Mouse (Mus musculus): ENCODE measurements around the gene Nek7. TPM values are rescaled to one million over a fixed set of nuclear protein-coding genes. Genes with fewer than 3 reads are reported as not detected.

Gene Nek7
- polyA plus RNA-seq, 1 experiment: 2.9 TPM

GRCm38 (mm10) chr1:138579207-138579606 is 40.7 kb downstream of the Nek7 start:
- H3K4me3 ChIP-seq (replicated peaks): no peak overlapping the region
- TF ChIP-seq GATA1 (IDR thresholded peaks at IDR 0.05; ENCODE audit: borderline replicate concordance, low read length) (no peak), FLI1 (IDR thresholded peaks at IDR 0.05; ENCODE audit: low read length) (no peak)
- peaks cover 13% of the 10 kb centered on the region for H3K36me3 ChIP-seq (replicated peaks; ENCODE audit: low read length)
- H3K9me3 ChIP-seq: no peaks in the 10 kb centered on the region
- no peaks in the 10 kb centered on the region for H3K27me3 ChIP-seq (replicated peaks)
- no peaks in the 10 kb centered on the region for H3K4me1 ChIP-seq

GRCm38 (mm10) chr1:138576803-138577202 is 43.1 kb downstream of the Nek7 start:
- Histone ChIP-seq H3K4me3 (replicated peaks) (no peak overlapping the region), H3K27me3 (replicated peaks) (no peaks in the 10 kb centered on the region), H3K4me1 (no peaks in the 10 kb centered on the region), H3K9me3 (no peaks in the 10 kb centered on the region), H3K36me3 (replicated peaks; ENCODE audit: low read length) (peaks cover 10% of the 10 kb centered on the region)
- TF ChIP-seq FLI1 (IDR thresholded peaks at IDR 0.05; ENCODE audit: low read length) (no peak), GATA1 (IDR thresholded peaks at IDR 0.05; ENCODE audit: borderline replicate concordance, low read length) (no peak)

DNA sequence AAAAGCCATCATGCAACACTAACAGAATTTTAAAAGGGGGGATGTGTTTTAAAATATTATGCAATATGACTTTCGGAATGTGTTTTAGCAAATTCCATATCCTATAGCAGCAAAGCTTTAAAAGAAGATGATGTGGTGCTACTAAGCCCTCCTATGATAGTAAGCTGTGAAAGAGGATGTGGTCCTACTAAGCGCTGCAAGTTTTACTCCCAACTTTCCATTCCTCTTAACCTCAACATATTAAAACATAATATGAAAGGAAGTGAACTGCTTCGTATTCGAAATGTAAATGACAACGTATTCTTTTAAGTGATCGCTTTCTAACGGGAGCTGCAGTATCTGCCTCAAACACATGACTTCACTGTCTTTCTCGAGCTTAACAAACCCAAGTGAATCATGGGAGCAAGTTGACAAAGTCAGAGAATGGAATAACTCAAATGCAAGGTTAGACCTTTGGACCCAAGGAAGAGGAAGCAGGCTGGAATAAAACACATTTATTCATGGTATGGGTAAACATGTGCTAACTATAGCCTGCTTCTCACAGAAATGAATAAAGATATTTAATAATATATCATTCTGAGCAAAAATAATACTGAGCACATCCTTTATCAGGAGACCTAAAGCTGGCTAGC is 43.8 kb downstream of the Nek7 start:
- Histone ChIP-seq H3K4me3 (replicated peaks) (no peak overlapping the region), H3K9me3 (no peaks in the 10 kb centered on the region), H3K36me3 (replicated peaks; ENCODE audit: low read length) (peaks cover 10% of the 10 kb centered on the region), H3K27me3 (replicated peaks) (no peaks in the 10 kb centered on the region), H3K4me1 (no peaks in the 10 kb centered on the region)
- no peak for TF ChIP-seq GATA1 (IDR thresholded peaks at IDR 0.05; ENCODE audit: borderline replicate concordance, low read length)
- TF ChIP-seq FLI1 (IDR thresholded peaks at IDR 0.05; ENCODE audit: low read length): no peak

GRCm38 (mm10) chr1:138575629-138576028 is 44.3 kb downstream of the Nek7 start:
- no peaks in the 10 kb centered on the region for H3K9me3 ChIP-seq
- peaks cover 10% of the 10 kb centered on the region for H3K36me3 ChIP-seq (replicated peaks; ENCODE audit: low read length)
- H3K4me1 ChIP-seq: no peaks in the 10 kb centered on the region
- H3K4me3 ChIP-seq (replicated peaks): no peak overlapping the region
- no peak for TF ChIP-seq GATA1 (IDR thresholded peaks at IDR 0.05; ENCODE audit: borderline replicate concordance, low read length)
- no peak for TF ChIP-seq FLI1 (IDR thresholded peaks at IDR 0.05; ENCODE audit: low read length)
- H3K27me3 ChIP-seq (replicated peaks): no peaks in the 10 kb centered on the region

DNA sequence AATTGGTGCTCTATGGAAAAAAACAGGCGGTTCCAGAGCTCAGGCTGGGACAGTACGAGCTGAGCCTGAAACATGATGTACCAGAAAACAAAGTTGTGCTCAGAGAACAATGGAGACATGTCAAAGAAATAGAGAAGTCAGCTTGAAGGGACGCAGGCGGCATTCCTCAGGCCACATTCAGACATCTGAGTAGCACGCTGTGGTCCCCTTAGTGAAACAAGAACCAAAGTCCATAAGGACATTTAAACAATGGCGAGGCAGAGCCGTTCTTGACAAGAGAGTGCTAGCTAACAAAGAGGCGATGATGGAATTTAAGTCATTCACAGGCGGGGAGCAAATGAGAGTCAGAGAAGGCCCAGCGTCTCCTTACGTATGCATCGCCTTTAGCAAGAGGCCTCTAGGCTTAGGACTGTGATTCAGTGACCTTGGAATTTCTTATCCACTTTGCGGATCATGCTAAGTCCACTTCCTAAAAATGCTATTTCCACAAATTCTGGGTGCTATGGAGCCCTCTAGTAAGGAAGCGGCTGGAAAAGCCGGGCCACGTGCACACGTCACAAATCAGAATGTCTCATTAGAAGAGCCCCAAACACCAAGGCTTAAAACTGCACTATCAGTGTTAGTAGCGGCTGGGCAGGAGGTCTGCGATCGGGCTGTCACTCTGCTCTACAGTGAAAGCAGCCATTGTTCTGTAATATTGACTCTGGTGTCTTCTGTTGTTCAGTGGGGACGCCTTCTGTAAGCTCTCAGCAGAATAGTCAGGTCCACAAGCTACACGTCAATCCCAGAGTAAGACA is 48.2 kb downstream of the Nek7 start:
- Histone ChIP-seq H3K9me3 (no peaks in the 10 kb centered on the region), H3K4me3 (replicated peaks) (no peak overlapping the region), H3K4me1 (peaks cover 3% of the 10 kb centered on the region; the same call in 1 of the 2 replicates), H3K27me3 (replicated peaks) (no peaks in the 10 kb centered on the region), H3K36me3 (replicated peaks; ENCODE audit: low read length) (peaks cover 5% of the 10 kb centered on the region)
- TF ChIP-seq FLI1 (IDR thresholded peaks at IDR 0.05; ENCODE audit: low read length) (no peak), GATA1 (IDR thresholded peaks at IDR 0.05; ENCODE audit: borderline replicate concordance, low read length) (no peak)

DNA sequence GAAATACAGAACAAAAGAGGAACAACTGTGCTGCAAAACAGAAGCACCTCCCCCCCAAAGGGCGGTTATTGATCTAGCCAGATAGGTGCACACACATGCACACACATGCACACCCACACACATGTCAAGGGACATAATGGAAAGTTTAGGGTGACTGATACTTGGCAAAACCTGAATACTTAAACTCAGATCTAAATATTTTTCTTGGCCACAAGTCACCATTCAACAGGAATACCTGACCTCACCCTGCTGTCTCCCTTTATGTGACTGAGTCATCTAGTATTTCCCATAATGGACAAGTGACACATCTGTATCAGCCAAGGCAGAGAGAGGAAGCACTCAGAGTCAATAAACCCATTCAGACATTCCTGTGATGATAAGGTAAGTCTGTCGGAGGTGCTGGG is 48.9 kb downstream of the Nek7 start:
- no peak overlapping the region for H3K4me3 ChIP-seq (replicated peaks)
- H3K9me3 ChIP-seq: no peaks in the 10 kb centered on the region
- H3K27me3 ChIP-seq (replicated peaks): no peaks in the 10 kb centered on the region
- H3K36me3 ChIP-seq (replicated peaks; ENCODE audit: low read length): peaks cover 5% of the 10 kb centered on the region
- H3K4me1 ChIP-seq: peaks cover 3% of the 10 kb centered on the region; the same call in 1 of the 2 replicates
- TF ChIP-seq GATA1 (IDR thresholded peaks at IDR 0.05; ENCODE audit: borderline replicate concordance, low read length) (no peak), FLI1 (IDR thresholded peaks at IDR 0.05; ENCODE audit: low read length) (no peak)

DNA sequence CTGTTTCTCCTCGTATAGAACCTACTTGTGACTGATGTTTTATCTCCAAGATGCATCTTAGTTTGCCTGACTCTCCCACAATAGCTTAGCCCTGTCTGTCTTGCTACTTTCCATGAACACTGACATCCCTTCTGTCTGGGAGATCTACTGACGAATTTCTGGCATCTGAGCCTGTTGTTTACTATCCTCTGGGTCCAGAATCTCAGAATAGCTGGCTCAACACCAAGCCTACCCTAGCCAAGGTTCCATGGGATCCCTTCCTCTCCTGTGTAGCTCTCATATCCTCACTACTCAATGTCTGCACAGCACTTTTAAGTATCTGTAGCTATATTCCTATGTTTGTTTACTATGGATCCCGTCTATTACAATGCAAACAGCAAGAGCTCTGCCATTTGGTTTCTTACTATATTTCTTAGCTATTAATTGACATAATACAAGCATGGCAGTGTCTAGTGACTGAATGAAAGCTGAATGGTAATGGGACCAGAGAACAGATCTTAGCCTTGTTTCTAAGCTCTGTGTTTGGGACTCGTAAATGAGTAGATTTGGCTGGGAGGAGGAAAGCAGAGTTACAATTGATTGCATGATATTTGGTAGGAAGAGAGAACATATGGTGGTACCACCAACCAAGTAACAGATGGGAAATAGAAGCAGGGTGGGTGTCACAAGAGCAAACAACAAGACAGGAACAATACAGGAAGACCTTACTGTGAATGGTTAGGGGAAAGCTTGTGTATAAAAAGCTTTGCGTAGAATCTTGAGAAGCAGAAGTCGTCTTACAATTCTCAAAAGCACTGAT is 51.3 kb downstream of the Nek7 start:
- Histone ChIP-seq H3K27me3 (replicated peaks) (no peaks in the 10 kb centered on the region), H3K4me1 (peaks cover 3% of the 10 kb centered on the region; the same call in 1 of the 2 replicates)

GRCm38 (mm10) chr1:138567946-138568345 is 52.0 kb downstream of the Nek7 start:
- no peak for TF ChIP-seq GATA1 (IDR thresholded peaks at IDR 0.05; ENCODE audit: borderline replicate concordance, low read length)
- no peak for TF ChIP-seq FLI1 (IDR thresholded peaks at IDR 0.05; ENCODE audit: low read length)
- Histone ChIP-seq H3K4me1 (peaks cover 3% of the 10 kb centered on the region; the same call in 1 of the 2 replicates), H3K36me3 (replicated peaks; ENCODE audit: low read length) (peaks cover 3% of the 10 kb centered on the region), H3K27me3 (replicated peaks) (no peaks in the 10 kb centered on the region), H3K4me3 (replicated peaks) (no peak overlapping the region), H3K9me3 (no peaks in the 10 kb centered on the region)

More for the DNA sequence above, 51.3 kb downstream of the Nek7 start:
- Histone ChIP-seq H3K4me3 (replicated peaks) (no peak overlapping the region), H3K36me3 (replicated peaks; ENCODE audit: low read length) (peaks cover 5% of the 10 kb centered on the region), H3K9me3 (no peaks in the 10 kb centered on the region)
- TF ChIP-seq GATA1 (IDR thresholded peaks at IDR 0.05; ENCODE audit: borderline replicate concordance, low read length) (no peak), FLI1 (IDR thresholded peaks at IDR 0.05; ENCODE audit: low read length) (no peak)

DNA sequence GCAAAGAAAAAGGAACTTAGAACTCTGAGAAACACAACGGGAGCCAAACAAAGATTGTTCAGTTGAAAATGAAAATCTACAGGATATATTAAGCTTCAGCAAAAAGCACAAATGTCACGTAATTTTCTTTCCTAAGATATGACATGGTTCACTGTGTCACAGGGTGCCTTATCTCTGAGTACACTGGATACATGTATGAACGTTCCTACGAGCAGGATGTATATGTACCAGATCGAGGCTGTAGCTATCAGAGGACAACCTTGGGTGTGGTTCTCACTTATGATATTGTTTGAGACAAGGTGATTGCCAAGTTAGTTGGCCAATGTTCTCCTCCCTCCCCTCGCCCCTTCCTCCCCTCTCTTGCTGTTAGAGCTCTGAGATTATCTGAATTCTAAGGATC is 55.3 kb downstream of the Nek7 start:
- no peaks in the 10 kb centered on the region for H3K27me3 ChIP-seq (replicated peaks)
- H3K9me3 ChIP-seq: no peaks in the 10 kb centered on the region
- peaks cover 17% of the 10 kb centered on the region for H3K36me3 ChIP-seq (replicated peaks; ENCODE audit: low read length)
- TF ChIP-seq GATA1 (IDR thresholded peaks at IDR 0.05; ENCODE audit: borderline replicate concordance, low read length): no peak
- no peak for TF ChIP-seq FLI1 (IDR thresholded peaks at IDR 0.05; ENCODE audit: low read length)
- no peak overlapping the region for H3K4me3 ChIP-seq (replicated peaks)
- H3K4me1 ChIP-seq: peaks cover 5% of the 10 kb centered on the region

Data from megakaryocyte, embryonic 14.5 days (primary cell).